Mouse (Mus musculus): ENCODE data around the gene Fgf16. TPM values are rescaled to one million over a fixed set of nuclear protein-coding genes. Genes with fewer than 3 reads are reported as not detected.
A peak's percentile ranks its signal among the peaks of the same experiment; 100 is the strongest.

Fgf16 gene
- polyA plus RNA-seq, 1 experiment, result not detected

- H3K79me2 ChIP-seq (ENCODE audit: control insufficient read depth, insufficient read depth), result no peaks in the 10 kb centered on the region
- no peak overlapping the region for H3ac ChIP-seq (ENCODE audit: control insufficient read depth, insufficient read length)
- no peak overlapping the region for H3K4me3 ChIP-seq
- H3K27me3 ChIP-seq (ENCODE audit: control insufficient read depth, insufficient read depth, insufficient read length), result no peaks in the 10 kb centered on the region
- peak overlapping the region; percentile 34 for H3K4me2 ChIP-seq (ENCODE audit: low read depth)
- no peaks in the 10 kb centered on the region for H3K36me3 ChIP-seq (ENCODE audit: control insufficient read depth, insufficient read depth)
- no peak for TF ChIP-seq SRF (IDR thresholded peaks at IDR 0.05; ENCODE audit: control insufficient read depth, insufficient read length, low read depth)
- TF ChIP-seq TCF3 (IDR thresholded peaks at IDR 0.05; ENCODE audit: insufficient read length, low read depth), result no peak
- TF ChIP-seq MAX (IDR thresholded peaks at IDR 0.05; ENCODE audit: low read depth), result no peak
- no peak for TF ChIP-seq REST (IDR thresholded peaks at IDR 0.05; ENCODE audit: insufficient read depth, insufficient read length)
- TF ChIP-seq POLR2AphosphoS2 (IDR thresholded peaks at IDR 0.05; ENCODE audit: insufficient read length, low read depth), result no peak
- no peak for TF ChIP-seq E2F4 (IDR thresholded peaks at IDR 0.05; ENCODE audit: insufficient read depth)
- no peak for TF ChIP-seq POLR2A (IDR thresholded peaks at IDR 0.05; ENCODE audit: insufficient read length, low read depth)
- TF ChIP-seq MYOG (IDR thresholded peaks at IDR 0.05; ENCODE audit: control insufficient read depth in 1 of 3, insufficient read depth in 1 of 3, insufficient read length in 2 of 3, low read depth in 2 of 3), result no peak
- TF ChIP-seq TCF12 (IDR thresholded peaks at IDR 0.05; ENCODE audit: insufficient read depth, poor library complexity, severe bottlenecking), result no peak
- no peak for TF ChIP-seq MYOD1 (IDR thresholded peaks at IDR 0.05; ENCODE audit: control insufficient read depth in 1 of 3, insufficient read length in 2 of 3, low read depth in 2 of 3)
- no peak for TF ChIP-seq USF1 (IDR thresholded peaks at IDR 0.05; ENCODE audit: low read depth)
- TF ChIP-seq CEBPB (IDR thresholded peaks at IDR 0.05; ENCODE audit: insufficient read depth, poor library complexity, severe bottlenecking), result no peak
These were observed 45.1 kb upstream of the Fgf16 start for GRCm38 (mm10) chrX:105718943-105719342.

- Histone ChIP-seq H3ac (ENCODE audit: control insufficient read depth, insufficient read length) (no peak overlapping the region), H3K79me2 (ENCODE audit: control insufficient read depth, insufficient read depth) (no peaks in the 10 kb centered on the region), H3K36me3 (ENCODE audit: control insufficient read depth, insufficient read depth) (no peaks in the 10 kb centered on the region), H3K4me3 (no peak overlapping the region), H3K27me3 (ENCODE audit: control insufficient read depth, insufficient read depth, insufficient read length) (no peaks in the 10 kb centered on the region), H3K4me2 (ENCODE audit: low read depth) (no peak overlapping the region)
- TF ChIP-seq TCF12 (IDR thresholded peaks at IDR 0.05; ENCODE audit: insufficient read depth, poor library complexity, severe bottlenecking) (no peak), SRF (IDR thresholded peaks at IDR 0.05; ENCODE audit: control insufficient read depth, insufficient read length, low read depth) (no peak), TCF3 (IDR thresholded peaks at IDR 0.05; ENCODE audit: insufficient read length, low read depth) (no peak), USF1 (IDR thresholded peaks at IDR 0.05; ENCODE audit: low read depth) (no peak)
These were observed 39.9 kb upstream of the Fgf16 start for GRCm38 (mm10) chrX:105724174-105724573.

- no peaks in the 10 kb centered on the region for H3K79me2 ChIP-seq (ENCODE audit: control insufficient read depth, insufficient read depth)
- no peak for TF ChIP-seq CEBPB (IDR thresholded peaks at IDR 0.05; ENCODE audit: insufficient read depth, poor library complexity, severe bottlenecking)
- no peak for TF ChIP-seq MYOD1 (IDR thresholded peaks at IDR 0.05; ENCODE audit: control insufficient read depth in 1 of 3, insufficient read length in 2 of 3, low read depth in 2 of 3)
- no peak for TF ChIP-seq USF1 (IDR thresholded peaks at IDR 0.05; ENCODE audit: low read depth)
- TF ChIP-seq TCF3 (IDR thresholded peaks at IDR 0.05; ENCODE audit: insufficient read length, low read depth), result no peak
- no peak for TF ChIP-seq POLR2AphosphoS2 (IDR thresholded peaks at IDR 0.05; ENCODE audit: insufficient read length, low read depth)
- no peak for TF ChIP-seq E2F4 (IDR thresholded peaks at IDR 0.05; ENCODE audit: insufficient read depth)
- no peak for TF ChIP-seq REST (IDR thresholded peaks at IDR 0.05; ENCODE audit: insufficient read depth, insufficient read length)
- no peak for TF ChIP-seq MAX (IDR thresholded peaks at IDR 0.05; ENCODE audit: low read depth)
- TF ChIP-seq POLR2A (IDR thresholded peaks at IDR 0.05; ENCODE audit: insufficient read length, low read depth), result no peak
- TF ChIP-seq SRF (IDR thresholded peaks at IDR 0.05; ENCODE audit: control insufficient read depth, insufficient read length, low read depth), result no peak
- no peak for TF ChIP-seq MYOG (IDR thresholded peaks at IDR 0.05; ENCODE audit: control insufficient read depth in 1 of 3, insufficient read depth in 1 of 3, insufficient read length in 2 of 3, low read depth in 2 of 3)
- TF ChIP-seq TCF12 (IDR thresholded peaks at IDR 0.05; ENCODE audit: insufficient read depth, poor library complexity, severe bottlenecking), result no peak
- H3K36me3 ChIP-seq (ENCODE audit: control insufficient read depth, insufficient read depth), result no peaks in the 10 kb centered on the region
- H3K27me3 ChIP-seq (ENCODE audit: control insufficient read depth, insufficient read depth, insufficient read length), result peaks cover 12% of the 10 kb centered on the region
- H3ac ChIP-seq (ENCODE audit: control insufficient read depth, insufficient read length), result no peak overlapping the region
- H3K4me3 ChIP-seq, result no peak overlapping the region
- no peak overlapping the region for H3K4me2 ChIP-seq (ENCODE audit: low read depth)
These were observed 1.1 kb upstream of the Fgf16 start for GRCm38 (mm10) chrX:105762847-105763527.

- H3K4me3 ChIP-seq, result no peak overlapping the region
- no peak for TF ChIP-seq REST (IDR thresholded peaks at IDR 0.05; ENCODE audit: insufficient read depth, insufficient read length)
- TF ChIP-seq POLR2A (IDR thresholded peaks at IDR 0.05; ENCODE audit: insufficient read length, low read depth), result no peak
- TF ChIP-seq TCF3 (IDR thresholded peaks at IDR 0.05; ENCODE audit: insufficient read length, low read depth), result no peak
- TF ChIP-seq SRF (IDR thresholded peaks at IDR 0.05; ENCODE audit: control insufficient read depth, insufficient read length, low read depth), result no peak
- TF ChIP-seq POLR2AphosphoS2 (IDR thresholded peaks at IDR 0.05; ENCODE audit: insufficient read length, low read depth), result no peak
- no peak for TF ChIP-seq MAX (IDR thresholded peaks at IDR 0.05; ENCODE audit: low read depth)
- no peak for TF ChIP-seq MYOG (IDR thresholded peaks at IDR 0.05; ENCODE audit: control insufficient read depth in 1 of 3, insufficient read depth in 1 of 3, insufficient read length in 2 of 3, low read depth in 2 of 3)
- H3ac ChIP-seq (ENCODE audit: control insufficient read depth, insufficient read length), result no peak overlapping the region
- H3K27me3 ChIP-seq (ENCODE audit: control insufficient read depth, insufficient read depth, insufficient read length), result peaks cover 12% of the 10 kb centered on the region
- H3K4me2 ChIP-seq (ENCODE audit: low read depth), result no peak overlapping the region
- H3K79me2 ChIP-seq (ENCODE audit: control insufficient read depth, insufficient read depth), result no peaks in the 10 kb centered on the region
- H3K36me3 ChIP-seq (ENCODE audit: control insufficient read depth, insufficient read depth), result no peaks in the 10 kb centered on the region
These were observed 467 bp upstream of the Fgf16 start for GRCm38 (mm10) chrX:105763612-105764011.
